Mouse (Mus musculus) lung, postnatal 0 days (tissue): Measurements from ENCODE around the gene Ppih.

Source experiments
- CTCF ChIP-seq: IDR thresholded peaks from 2 replicates; pipeline ENCODE4 v1.5.1; 2016; ENCODE audit warnings: antibody characterized with exemption, mild to moderate bottlenecking
- EP300 ChIP-seq: IDR thresholded peaks from 2 replicates; pipeline ENCODE4 v1.6.1; 2016; ENCODE audit warnings: antibody characterized with exemption, mild to moderate bottlenecking, control low read depth

- TF ChIP-seq CTCF (peak; percentile 90), EP300 (no peak)
Measured at GRCm38 (mm10) chr4:119338861-119339361, 18.6 kb upstream of the Ppih start.
